Mouse (Mus musculus) spleen, adult 2 months (tissue): Measurements from ENCODE around the gene Pbx3. TPM values are rescaled to one million over a fixed set of nuclear protein-coding genes. Genes with fewer than 3 reads are reported as not detected.

Experiments
- DNase-seq, 2 experiments: peaks; one replicate each; pipeline versions ENCODE4 v3.0.0 to v3.0.0-alpha.2; 2012 to 2021; ENCODE audit warnings: low spot score in 2 of 2, low read depth in 1 of 2
- H3K27ac ChIP-seq: fragments of 200-500 bp; 2 replicates; pipeline ENCODE4 v1.5.1; 2012; ENCODE audit warnings: low read length, inconsistent platforms; ENCODE audit not compliant: insufficient read depth
- H3K27me3 ChIP-seq: fragments of 200-500 bp; 2 replicates; pipeline ENCODE4 v1.6.1; 2012; ENCODE audit warnings: mild to moderate bottlenecking, moderate library complexity, low read length, inconsistent platforms; ENCODE audit not compliant: control insufficient read depth, insufficient read depth
- H3K36me3 ChIP-seq: fragments of 200-500 bp; 2 replicates; pipeline ENCODE4 v1.6.1; 2012; ENCODE audit warnings: mild to moderate bottlenecking, low read length, inconsistent platforms; ENCODE audit not compliant: control insufficient read depth, insufficient read depth
- H3K4me1 ChIP-seq: fragments of 200-500 bp; 2 replicates; pipeline ENCODE4 v1.6.1; 2011; ENCODE audit warnings: inconsistent platforms; ENCODE audit not compliant: control insufficient read depth, insufficient read depth, insufficient read length
- H3K4me3 ChIP-seq: fragments of 200-500 bp; 2 replicates; pipeline ENCODE4 v1.5.1; 2011; ENCODE audit warnings: mild to moderate bottlenecking, inconsistent platforms; ENCODE audit not compliant: insufficient read depth, insufficient read length; ENCODE audit errors: extremely low read depth
- CTCF ChIP-seq: fragments of 200-500 bp; IDR thresholded peaks from 2 replicates; pipeline ENCODE4 v1.5.1; 2011; ENCODE audit warnings: mild to moderate bottlenecking, inconsistent platforms; ENCODE audit not compliant: insufficient read depth, insufficient read length, insufficient replicate concordance; ENCODE audit errors: extremely low read depth
- POLR2A ChIP-seq: fragments of 200-500 bp; IDR thresholded peaks from 2 replicates; pipeline ENCODE4 v1.6.1; 2011; ENCODE audit warnings: low read depth, low read length, inconsistent platforms
- WGBS: fragments of 180-500 bp; shearing (Covaris S2); methylation state at CpG from one replicate; pipeline ENCODE4 v1.1.7; 2018; 5-methylcytosine and 5-hydroxymethylcytosine counted together
- polyA plus RNA-seq: library from polyadenylated mRNA; depleted of rRNA; stranded (reverse); fragments of >200 nt; gene quantifications from 2 replicates; pipeline ENCODE4 v1.2.3, GENCODE M21; 2012; rRNA removed

The Pbx3 gene
- polyA plus RNA-seq: 4.3 and 4.6 TPM in 2 replicates

DNA sequence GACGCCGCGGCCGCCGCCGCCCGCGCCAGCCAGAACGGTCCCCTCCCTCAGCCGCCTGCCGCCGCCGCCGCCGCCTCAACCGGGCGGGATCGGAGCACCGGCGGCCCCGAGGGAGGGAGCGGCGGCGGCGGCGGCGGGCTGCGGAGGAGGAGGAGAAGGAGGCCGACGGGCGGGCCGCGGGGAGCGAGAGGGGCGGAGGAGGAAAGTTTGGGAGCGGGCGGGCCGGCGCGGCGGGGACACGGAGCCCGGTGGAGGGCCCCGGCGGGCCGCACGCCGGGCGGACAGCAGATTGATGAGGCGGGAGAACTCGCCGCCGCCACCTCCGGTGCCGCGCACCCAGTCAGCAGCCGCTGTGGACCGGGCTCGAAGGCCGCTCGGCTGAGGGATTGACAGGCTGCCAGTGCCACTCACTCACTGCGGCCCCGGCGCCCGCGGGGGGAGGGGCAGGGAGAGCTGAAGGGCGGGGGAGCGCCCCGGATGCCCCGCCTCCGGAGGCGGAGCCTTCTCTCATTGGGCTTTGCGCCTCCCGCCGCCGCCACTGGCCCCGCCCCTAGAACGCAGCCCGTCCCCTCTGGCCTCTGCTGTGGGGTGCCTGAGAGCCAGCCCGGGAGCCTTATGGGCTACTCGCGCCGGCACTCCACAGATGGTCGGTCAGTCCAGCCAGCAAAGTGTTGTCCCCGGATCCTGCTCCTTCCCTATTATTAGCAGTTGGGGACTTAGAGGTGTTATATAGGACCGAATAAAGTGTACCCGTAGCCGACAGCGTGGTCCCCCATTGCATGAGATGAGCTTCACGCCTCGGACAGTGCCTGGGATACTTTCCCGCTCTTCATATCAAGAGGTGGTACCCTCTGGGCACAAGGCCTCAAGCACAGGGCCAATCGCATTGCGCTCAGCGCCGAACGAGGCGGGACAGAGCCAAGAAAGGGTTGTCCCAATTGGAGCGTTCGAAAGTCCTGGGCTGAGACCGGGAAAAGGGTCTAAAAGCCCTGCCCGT, at the start of gene Pbx3:
Gene Pbx3 (minus strand): TSS at position 838 of the 997 bp plus-strand sequence.
- H3K4me1 ChIP-seq: peaks cover 4% of the 10 kb centered on the region; the same call in 1 of the 2 replicates
- peaks cover 16% of the 10 kb centered on the region for H3K27me3 ChIP-seq
- WGBS: under 1% methylated on average over 92 of the region's 102 CpGs
- peak within 1 kb of the TSS; percentile 76 for H3K4me3 ChIP-seq
- peak; percentile 80 to 95 for DNase-seq
- TF ChIP-seq POLR2A (peak; percentile 44; the same call in 1 of the 2 replicates), CTCF (no peak)
- no peaks in the 10 kb centered on the region for H3K36me3 ChIP-seq
- peak within 1 kb of the TSS; percentile 65 for H3K27ac ChIP-seq

DNA sequence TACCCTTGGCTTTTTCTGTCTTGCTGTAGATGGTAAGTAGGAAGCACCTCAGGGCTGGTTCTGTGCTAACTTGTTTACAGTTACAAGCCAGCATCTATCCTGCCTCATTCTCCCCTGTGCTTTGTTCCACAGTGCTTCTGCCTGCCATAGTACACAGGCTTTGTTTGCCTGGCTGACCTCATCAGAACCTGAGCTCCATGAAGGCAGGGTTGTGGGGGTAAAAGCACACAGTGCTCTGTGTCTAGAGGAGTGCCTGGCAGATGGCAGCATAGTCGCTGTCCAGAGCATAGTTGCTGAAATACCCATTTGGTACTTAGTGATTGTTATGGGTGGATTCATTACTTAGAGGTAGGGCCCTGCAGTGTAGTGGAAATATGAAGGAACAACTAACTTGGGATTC, 47.3 kb upstream of the Pbx3 start:
- Histone ChIP-seq H3K27me3 (no peaks in the 10 kb centered on the region), H3K4me1 (no peaks in the 10 kb centered on the region), H3K36me3 (no peaks in the 10 kb centered on the region), H3K4me3 (no peak overlapping the region), H3K27ac (no peak overlapping the region)
- 88% methylated on average over 1 of the region's 1 CpGs for WGBS
- TF ChIP-seq CTCF (no peak), POLR2A (no peak)
- DNase-seq: no peak

GRCm38 (mm10) chr2:34409741-34410340, 36.9 kb upstream of the Pbx3 start:
- DNase-seq: no peak
- 78% methylated on average over 5 of the region's 5 CpGs for WGBS
- H3K27ac ChIP-seq: no peak overlapping the region
- H3K4me1 ChIP-seq: peaks cover 7% of the 10 kb centered on the region; the same call in 1 of the 2 replicates
- no peak for TF ChIP-seq POLR2A
- TF ChIP-seq CTCF: no peak
- no peaks in the 10 kb centered on the region for H3K36me3 ChIP-seq
- no peak overlapping the region for H3K4me3 ChIP-seq
- H3K27me3 ChIP-seq: no peaks in the 10 kb centered on the region

- no peaks in the 10 kb centered on the region for H3K27me3 ChIP-seq
- DNase-seq: no peak
- no peaks in the 10 kb centered on the region for H3K36me3 ChIP-seq
- TF ChIP-seq POLR2A (no peak), CTCF (no peak)
- 96% methylated on average over 10 of the region's 10 CpGs for whole genome bisulfite sequencing
- no peak overlapping the region for H3K4me3 ChIP-seq
- peaks cover 7% of the 10 kb centered on the region; the same call in 1 of the 2 replicates for H3K4me1 ChIP-seq
- H3K27ac ChIP-seq: no peak overlapping the region
Measured at GRCm38 (mm10) chr2:34408341-34408740, 35.4 kb upstream of the Pbx3 start.

- Histone ChIP-seq H3K27ac (no peak overlapping the region), H3K4me1 (peaks cover 7% of the 10 kb centered on the region; the same call in 1 of the 2 replicates), H3K36me3 (no peaks in the 10 kb centered on the region), H3K4me3 (peak overlapping the region; percentile 96; the same call in 1 of the 2 replicates), H3K27me3 (no peaks in the 10 kb centered on the region)
- WGBS: 57% methylated on average over 7 of the region's 7 CpGs
- DNase-seq: no peak
- no peak for TF ChIP-seq CTCF
- no peak for TF ChIP-seq POLR2A
Measured at GRCm38 (mm10) chr2:34407596-34407995, 34.7 kb upstream of the Pbx3 start.

DNA sequence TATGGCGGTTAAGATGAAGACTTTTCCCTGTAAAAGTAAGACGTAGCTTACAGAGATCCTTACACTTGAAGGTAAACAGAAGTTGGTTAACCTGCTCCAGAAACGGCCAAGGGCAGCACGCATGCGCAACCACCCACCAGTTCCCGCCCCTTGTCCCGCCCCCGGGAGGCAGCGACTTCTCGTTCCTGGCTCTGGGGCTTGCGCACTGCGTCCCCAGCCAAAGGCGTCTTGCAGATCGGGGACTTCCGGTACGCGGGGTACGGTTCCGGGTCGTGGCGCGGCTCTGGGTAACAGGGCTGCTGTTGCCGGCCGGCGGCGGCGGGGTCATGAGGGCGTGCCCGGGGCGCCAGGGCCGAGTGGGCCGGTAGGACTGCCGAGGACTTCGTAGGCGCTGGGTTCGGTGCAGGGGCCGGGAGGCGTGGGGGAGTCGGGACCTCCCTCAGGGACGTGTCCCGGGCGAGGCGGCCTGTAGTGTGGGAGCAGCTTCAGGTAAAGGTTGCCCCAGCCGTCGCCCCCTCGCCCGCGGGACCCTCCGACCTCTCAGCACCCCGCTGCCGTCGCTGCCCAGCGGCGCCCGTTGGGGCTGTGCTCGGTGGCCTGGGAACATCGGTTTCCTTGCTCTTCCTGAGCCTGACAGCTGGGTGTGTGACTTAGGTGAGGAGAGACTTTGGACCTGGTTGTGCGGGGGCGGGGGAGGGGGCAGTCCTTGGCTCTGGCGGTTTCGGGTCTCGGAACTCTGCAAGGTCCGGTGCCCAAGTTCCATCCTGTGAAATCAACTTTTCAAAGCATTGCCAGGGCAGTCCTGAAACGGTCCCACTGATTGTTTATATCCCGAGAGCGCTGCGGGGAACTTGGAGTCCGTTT, 33.9 kb upstream of the Pbx3 start, which contains the start of gene Mapkap1:
Gene Mapkap1 (plus strand): TSS at position 171 of the 864 bp plus-strand sequence.
- Histone ChIP-seq H3K27ac (peak within 1 kb of the TSS; percentile 68), H3K27me3 (no peaks in the 10 kb centered on the region), H3K4me1 (peaks cover 7% of the 10 kb centered on the region; the same call in 1 of the 2 replicates), H3K4me3 (peak within 1 kb of the TSS; percentile 96), H3K36me3 (no peaks in the 10 kb centered on the region)
- WGBS: under 1% methylated on average over 68 of the region's 68 CpGs
- DNase-seq: peak; percentile 87 to 98
- TF ChIP-seq POLR2A (peak; percentile 35), CTCF (no peak)
